Mouse (Mus musculus): ENCODE results near the gene H2-K1. TPM values are rescaled to one million over a fixed set of nuclear protein-coding genes. Genes with fewer than 3 reads are reported as not detected.

H2-K1 gene
- total and polyA plus RNA-seq, 2 experiments = 2,348 to 5,575 TPM

GRCm38 (mm10) chr17:34025756-34026151, 25.6 kb upstream of the H2-K1 start:
- Histone ChIP-seq H3K27me3 (ENCODE audit: control insufficient read depth, insufficient read depth, low read length) (no peaks in the 10 kb centered on the region), H3K4me1 (ENCODE audit: control insufficient read depth, insufficient read depth, low read length) (peaks cover 27% of the 10 kb centered on the region), H3K36me3 (ENCODE audit: control insufficient read depth, insufficient read depth, low read length) (peaks cover 4% of the 10 kb centered on the region; the same call in 1 of the 2 replicates), H3K27ac (replicated peaks; ENCODE audit: insufficient read depth, low read depth, low read length) (no peak overlapping the region), H3K9ac (ENCODE audit: low read depth, low read length) (no peak overlapping the region), H3K4me3 (ENCODE audit: insufficient read depth, low read depth, low read length) (no peak overlapping the region), H3K79me2 (ENCODE audit: control insufficient read depth, insufficient read depth, low read length) (peaks cover 11% of the 10 kb centered on the region)
- no peak for TF ChIP-seq POLR2A (IDR thresholded peaks at IDR 0.05; ENCODE audit: extremely low read depth, insufficient read depth, low read length)
- no peak for TF ChIP-seq CTCF (IDR thresholded peaks at IDR 0.05; ENCODE audit: low read depth, low read length)
- DNase-seq (ENCODE audit: extremely low read depth, low read depth, low spot score) = no peak
- WGBS = 71% methylated on average over 7 of the region's 7 CpGs

- no peaks in the 10 kb centered on the region for H3K27me3 ChIP-seq (ENCODE audit: control insufficient read depth, insufficient read depth, low read length)
- H3K9ac ChIP-seq (ENCODE audit: low read depth, low read length) = peak overlapping the region; percentile 99
- no peak for DNase-seq (ENCODE audit: extremely low read depth, low read depth, low spot score)
- H3K27ac ChIP-seq (replicated peaks; ENCODE audit: insufficient read depth, low read depth, low read length) = peak overlapping the region; percentile 88
- peak overlapping the region; percentile 97 for H3K4me3 ChIP-seq (ENCODE audit: insufficient read depth, low read depth, low read length)
- no peak for TF ChIP-seq CTCF (IDR thresholded peaks at IDR 0.05; ENCODE audit: low read depth, low read length)
- no peak for TF ChIP-seq POLR2A (IDR thresholded peaks at IDR 0.05; ENCODE audit: extremely low read depth, insufficient read depth, low read length)
- H3K36me3 ChIP-seq (ENCODE audit: control insufficient read depth, insufficient read depth, low read length) = peaks cover 4% of the 10 kb centered on the region; the same call in 1 of the 2 replicates
- WGBS = 3% methylated on average over 57 of the region's 57 CpGs
- peaks cover 5% of the 10 kb centered on the region; the same call in 1 of the 2 replicates for H3K79me2 ChIP-seq (ENCODE audit: control insufficient read depth, insufficient read depth, low read length)
- H3K4me1 ChIP-seq (ENCODE audit: control insufficient read depth, insufficient read depth, low read length) = peaks cover 21% of the 10 kb centered on the region
Observed at GRCm38 (mm10) chr17:34024861-34025755, 25.0 kb upstream of the H2-K1 start.

GRCm38 (mm10) chr17:34024317-34024821, 24.2 kb upstream of the H2-K1 start, which contains the start of gene Ring1:
TSS of gene Ring1 (minus strand) at chr17:34024680.
- Histone ChIP-seq H3K27ac (replicated peaks; ENCODE audit: insufficient read depth, low read depth, low read length) (peak within 1 kb of the TSS; percentile 88), H3K4me3 (ENCODE audit: insufficient read depth, low read depth, low read length) (peak within 1 kb of the TSS; percentile 97), H3K27me3 (ENCODE audit: control insufficient read depth, insufficient read depth, low read length) (no peaks in the 10 kb centered on the region), H3K36me3 (ENCODE audit: control insufficient read depth, insufficient read depth, low read length) (peaks cover 2% of the 10 kb centered on the region; the same call in 1 of the 2 replicates), H3K79me2 (ENCODE audit: control insufficient read depth, insufficient read depth, low read length) (no peaks in the 10 kb centered on the region), H3K9ac (ENCODE audit: low read depth, low read length) (peak within 1 kb of the TSS; percentile 99), H3K4me1 (ENCODE audit: control insufficient read depth, insufficient read depth, low read length) (peaks cover 16% of the 10 kb centered on the region)
- TF ChIP-seq CTCF (IDR thresholded peaks at IDR 0.05; ENCODE audit: low read depth, low read length) (no peak), POLR2A (IDR thresholded peaks at IDR 0.05; ENCODE audit: extremely low read depth, insufficient read depth, low read length) (peak; percentile 80; the same call in 1 of the 2 replicates)
- DNase-seq (ENCODE audit: extremely low read depth, low read depth, low spot score) = peak; percentile 38
- under 1% methylated on average over 58 of the region's 58 CpGs for WGBS

GRCm38 (mm10) chr17:34023678-34024077, 23.5 kb upstream of the H2-K1 start:
- Histone ChIP-seq H3K9ac (ENCODE audit: low read depth, low read length) (peak overlapping the region; percentile 99), H3K27ac (replicated peaks; ENCODE audit: insufficient read depth, low read depth, low read length) (no peak overlapping the region), H3K4me1 (ENCODE audit: control insufficient read depth, insufficient read depth, low read length) (peaks cover 15% of the 10 kb centered on the region), H3K27me3 (ENCODE audit: control insufficient read depth, insufficient read depth, low read length) (no peaks in the 10 kb centered on the region), H3K36me3 (ENCODE audit: control insufficient read depth, insufficient read depth, low read length) (peaks cover 2% of the 10 kb centered on the region; the same call in 1 of the 2 replicates), H3K4me3 (ENCODE audit: insufficient read depth, low read depth, low read length) (peak overlapping the region; percentile 97), H3K79me2 (ENCODE audit: control insufficient read depth, insufficient read depth, low read length) (no peaks in the 10 kb centered on the region)
- 63% methylated on average over 9 of the region's 9 CpGs for WGBS
- TF ChIP-seq CTCF (IDR thresholded peaks at IDR 0.05; ENCODE audit: low read depth, low read length) = no peak
- TF ChIP-seq POLR2A (IDR thresholded peaks at IDR 0.05; ENCODE audit: extremely low read depth, insufficient read depth, low read length) = no peak
- no peak for DNase-seq (ENCODE audit: extremely low read depth, low read depth, low spot score)

- Histone ChIP-seq H3K27me3 (ENCODE audit: control insufficient read depth, insufficient read depth, low read length) (no peaks in the 10 kb centered on the region), H3K27ac (replicated peaks; ENCODE audit: insufficient read depth, low read depth, low read length) (no peak overlapping the region), H3K4me1 (ENCODE audit: control insufficient read depth, insufficient read depth, low read length) (peaks cover 15% of the 10 kb centered on the region), H3K4me3 (ENCODE audit: insufficient read depth, low read depth, low read length) (no peak overlapping the region), H3K36me3 (ENCODE audit: control insufficient read depth, insufficient read depth, low read length) (no peaks in the 10 kb centered on the region), H3K9ac (ENCODE audit: low read depth, low read length) (no peak overlapping the region), H3K79me2 (ENCODE audit: control insufficient read depth, insufficient read depth, low read length) (no peaks in the 10 kb centered on the region)
- DNase-seq (ENCODE audit: extremely low read depth, low read depth, low spot score) = no peak
- 97% methylated on average over 20 of the region's 20 CpGs for WGBS
- TF ChIP-seq POLR2A (IDR thresholded peaks at IDR 0.05; ENCODE audit: extremely low read depth, insufficient read depth, low read length) (no peak), CTCF (IDR thresholded peaks at IDR 0.05; ENCODE audit: low read depth, low read length) (no peak)
Observed at GRCm38 (mm10) chr17:34022987-34023386, 22.8 kb upstream of the H2-K1 start.
